Mouse (Mus musculus) heart, adult 2 months (tissue): ENCODE measurements around the gene Tmem138. TPM values are rescaled to one million over a fixed set of nuclear protein-coding genes. Genes with fewer than 3 reads are reported as not detected.
A peak's percentile ranks its signal among the peaks of the same experiment; 100 is the strongest.

Experiments
- DNase-seq, 2 experiments: peaks; one replicate each; pipeline ENCODE4 v3.0.0; 2021
- H3K27ac ChIP-seq: fragments of 200-600 bp; 2 replicates; pipeline ENCODE4 v1.8.1; 2022
- H3K27me3 ChIP-seq: fragments of 200-500 bp; 2 replicates; pipeline ENCODE4 v1.6.1; 2012; ENCODE audit warnings: mild to moderate bottlenecking, low read length, inconsistent platforms, mixed read lengths; ENCODE audit not compliant: control insufficient read depth, insufficient read depth
- H3K36me3 ChIP-seq: fragments of 200-500 bp; 2 replicates; pipeline ENCODE4 v1.6.1; 2012; ENCODE audit warnings: low read length, inconsistent platforms; ENCODE audit not compliant: control insufficient read depth, insufficient read depth
- H3K4me1 ChIP-seq: fragments of 200-500 bp; 2 replicates; pipeline ENCODE4 v1.6.1; 2011; ENCODE audit warnings: low read length; ENCODE audit not compliant: control insufficient read depth, insufficient read depth
- H3K4me3 ChIP-seq: fragments of 200-600 bp; 2 replicates; pipeline ENCODE4 v1.8.1; 2022
- H3K79me2 ChIP-seq: fragments of 200-500 bp; replicated peaks from 2 replicates; pipeline ENCODE4 v1.6.1; 2012; ENCODE audit warnings: mild to moderate bottlenecking, inconsistent platforms, low read length, moderate library complexity, mixed read lengths; ENCODE audit not compliant: control insufficient read depth, insufficient read depth
- H3K9ac ChIP-seq: fragments of 200-500 bp; 2 replicates; pipeline ENCODE4 v1.6.1; 2012; ENCODE audit warnings: low read depth, mild to moderate bottlenecking, control low read depth, inconsistent platforms, low read length, mixed read lengths
- CTCF ChIP-seq: fragments of 200-600 bp; IDR thresholded peaks from 2 replicates; pipeline ENCODE4 v1.8.1; 2022; ENCODE audit warnings: antibody characterized with exemption, mild to moderate bottlenecking, moderate library complexity
- EP300 ChIP-seq: fragments of 200-500 bp; IDR thresholded peaks from 2 replicates; pipeline ENCODE4 v1.6.1; 2011; ENCODE audit warnings: low read depth, low read length, control low read depth; ENCODE audit not compliant: insufficient read depth
- POLR2A ChIP-seq: fragments of 200-500 bp; IDR thresholded peaks from 2 replicates; pipeline ENCODE4 v1.6.1; 2011; ENCODE audit warnings: mild to moderate bottlenecking, low read depth, low read length, control low read depth; ENCODE audit not compliant: insufficient read depth
- WGBS: fragments of 180-500 bp; shearing (Covaris S2); methylation state at CpG from one replicate; pipeline ENCODE4 v1.1.7; 2018; 5-methylcytosine and 5-hydroxymethylcytosine counted together
- intact Hi-C: fragments of 180-260 bp; cut with DNase I; formaldehyde crosslinking; loops from one replicate; pipeline ENCODE4 v1.15.1; 2025
- polyA plus RNA-seq: library from polyadenylated mRNA; depleted of rRNA; stranded (reverse); fragments of >200 nt; gene quantifications from 2 replicates; pipeline ENCODE4 v1.2.3, GENCODE M21; 2012
- total RNA-seq, 2 experiments: library from RNA; stranded (reverse); gene quantifications; 2 replicates each; pipeline ENCODE4 v1.2.3; 2021

The Tmem138 gene
- total and polyA plus RNA-seq, 3 experiments: 1.9 to 6.2 (median 2.7) TPM

DNA sequence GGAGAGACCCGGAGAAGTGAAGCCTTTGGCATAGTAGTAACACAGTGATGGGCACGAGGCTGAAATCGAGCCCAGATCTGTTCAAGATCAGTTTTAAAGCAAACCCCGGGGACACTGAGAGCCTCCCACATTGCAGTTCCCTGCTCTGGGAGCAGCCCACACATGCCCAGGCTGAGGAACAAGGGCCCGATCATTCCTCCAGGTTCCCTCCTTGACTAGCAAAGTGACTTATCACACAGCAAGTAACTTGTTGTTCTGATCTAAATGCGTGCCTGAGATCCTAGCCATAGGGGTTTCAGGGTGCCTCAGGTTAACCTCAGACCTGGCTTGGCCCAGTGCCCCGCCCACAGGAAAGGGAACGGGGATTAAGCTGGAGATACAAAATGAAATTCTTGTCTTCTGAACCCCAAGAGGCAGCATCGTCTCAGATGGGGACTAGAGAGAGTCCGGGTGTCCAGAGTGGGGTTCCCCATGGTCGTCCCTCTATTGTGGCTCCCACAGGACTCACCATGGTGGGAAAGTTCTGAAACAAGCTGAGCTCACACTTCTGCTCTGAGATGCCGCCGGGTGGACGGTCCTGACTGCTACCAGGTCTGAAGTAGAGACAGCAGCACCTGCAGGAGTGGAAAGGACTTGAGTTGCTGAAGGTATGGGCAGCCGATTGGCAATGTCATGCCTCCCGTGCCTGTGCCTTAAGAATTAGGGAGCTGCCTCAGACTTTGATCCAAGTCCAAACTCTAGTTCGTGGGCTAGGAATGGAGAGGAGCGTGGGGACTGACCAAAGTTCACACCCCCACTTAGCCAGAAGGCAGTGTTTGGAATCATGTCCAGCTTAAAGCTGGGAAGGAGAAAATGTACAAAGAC lies 26.7 kb upstream of the Tmem138 start:
- Histone ChIP-seq H3K9ac (no peak overlapping the region), H3K27me3 (no peaks in the 10 kb centered on the region), H3K27ac (no peak overlapping the region), H3K36me3 (peaks cover 17% of the 10 kb centered on the region), H3K79me2 (peaks cover 3% of the 10 kb centered on the region; the same call in 1 of the 2 replicates), H3K4me1 (peaks cover 7% of the 10 kb centered on the region), H3K4me3 (no peak overlapping the region)
- WGBS: 78% methylated on average over 18 of the region's 18 CpGs
- no peak for TF ChIP-seq CTCF
- TF ChIP-seq EP300: no peak
- no peak for TF ChIP-seq POLR2A
- no peak for DNase-seq
- intact Hi-C loops: loop anchor here (1.0 to 5.0 kb wide), 3 partner anchors 62 to 157 kb away; partner anchors contain the start of gene Cpsf7

DNA sequence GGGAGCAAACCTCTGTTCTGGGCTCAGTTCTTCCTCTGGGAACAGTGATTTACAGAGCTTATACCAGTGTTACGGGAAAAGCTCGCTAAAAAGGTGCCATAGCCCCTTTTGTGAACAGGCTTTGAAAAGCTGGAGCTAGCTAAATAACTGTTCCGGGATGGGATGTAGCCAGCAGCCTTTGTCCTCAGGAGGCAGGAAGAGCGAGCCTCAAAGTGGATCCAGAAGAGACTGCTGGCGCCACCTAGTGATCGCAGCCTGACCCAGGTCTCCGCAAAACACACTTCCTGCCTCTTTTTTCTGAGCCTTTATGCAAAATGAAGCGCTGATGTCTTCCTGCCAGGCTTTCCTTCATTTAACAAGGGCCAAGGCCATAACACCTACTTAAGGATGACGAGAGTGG lies 25.6 kb upstream of the Tmem138 start:
- Histone ChIP-seq H3K79me2 (no peaks in the 10 kb centered on the region; the same call in 1 of the 2 replicates), H3K27me3 (no peaks in the 10 kb centered on the region), H3K4me1 (peaks cover 7% of the 10 kb centered on the region), H3K27ac (peak overlapping the region; percentile 65), H3K4me3 (peak overlapping the region; percentile 34), H3K9ac (peak overlapping the region; percentile 71), H3K36me3 (peaks cover 9% of the 10 kb centered on the region)
- intact Hi-C loops: loop anchor here (1.0 to 5.0 kb wide), 4 partner anchors 43 to 155 kb away; partner anchors contain the start of gene Cpsf7
- 2% methylated on average over 9 of the region's 9 CpGs for WGBS
- TF ChIP-seq EP300: peak; percentile 74; the same call in 1 of the 2 replicates
- peak; percentile 98 for TF ChIP-seq CTCF
- TF ChIP-seq POLR2A: peak; percentile 75
- DNase-seq: peak; percentile 89

DNA sequence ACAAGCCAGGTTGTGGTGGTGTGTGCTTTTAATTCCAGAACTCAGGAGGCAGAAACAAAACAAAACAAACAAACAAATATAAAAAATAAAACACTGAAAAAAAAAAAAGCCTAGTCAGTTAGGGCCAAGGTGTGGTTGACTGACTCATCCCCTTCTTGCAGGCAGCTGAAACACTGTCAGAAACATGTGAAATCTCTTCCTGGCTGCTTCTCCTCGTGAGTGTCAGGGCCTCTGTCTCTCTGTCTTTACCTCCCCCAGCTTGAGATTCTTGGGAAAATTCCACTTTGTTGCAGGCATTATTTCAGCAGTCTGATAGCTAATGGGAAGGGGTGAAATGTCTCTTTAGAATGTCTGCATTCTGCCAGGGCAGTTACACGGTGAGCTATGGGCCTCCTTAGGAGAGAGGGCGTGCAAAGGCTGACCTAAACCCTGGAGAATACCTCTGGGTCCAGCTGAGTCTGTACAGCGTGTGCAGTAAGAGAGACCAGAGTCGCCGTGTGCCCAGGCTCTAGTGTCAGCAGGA lies 25.1 kb upstream of the Tmem138 start:
- H3K79me2 ChIP-seq: no peaks in the 10 kb centered on the region; the same call in 1 of the 2 replicates
- H3K4me3 ChIP-seq: peak overlapping the region; percentile 34
- peak overlapping the region; percentile 71 for H3K9ac ChIP-seq
- peaks cover 7% of the 10 kb centered on the region for H3K4me1 ChIP-seq
- peaks cover 6% of the 10 kb centered on the region for H3K36me3 ChIP-seq
- H3K27me3 ChIP-seq: no peaks in the 10 kb centered on the region
- peak in 1 of 2 experiments; percentile 14 for DNase-seq
- intact Hi-C loops: loop anchor here (1.0 to 5.0 kb wide), 3 partner anchors 43 to 155 kb away; no protein-coding TSS in a partner anchor
- no peak for TF ChIP-seq EP300
- TF ChIP-seq CTCF: no peak
- TF ChIP-seq POLR2A: no peak
- H3K27ac ChIP-seq: peak overlapping the region; percentile 65
- WGBS: 17% methylated on average over 6 of the region's 6 CpGs

DNA sequence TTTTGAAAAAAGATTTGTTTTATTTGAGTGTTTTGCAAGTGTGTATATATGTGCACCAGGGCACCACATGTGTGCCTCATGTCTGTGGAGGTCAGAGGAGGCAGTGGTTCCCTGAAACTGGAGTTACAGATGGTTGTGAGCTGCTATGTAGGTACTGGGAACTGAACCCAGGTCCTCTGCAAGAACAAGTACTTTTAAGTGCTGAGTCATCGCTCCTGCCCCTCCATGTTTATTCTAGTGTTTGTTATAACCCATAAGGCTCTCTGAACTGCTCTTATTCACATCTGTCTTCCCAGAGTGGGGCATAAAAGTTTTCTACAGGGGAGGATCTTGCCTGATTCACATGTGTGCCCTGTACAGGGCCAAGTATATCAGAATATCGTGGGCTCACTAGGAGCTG lies 22.5 kb upstream of the Tmem138 start:
- DNase-seq: no peak
- Histone ChIP-seq H3K4me1 (peaks cover 4% of the 10 kb centered on the region), H3K27me3 (no peaks in the 10 kb centered on the region), H3K27ac (no peak overlapping the region), H3K4me3 (no peak overlapping the region), H3K36me3 (no peaks in the 10 kb centered on the region), H3K9ac (no peak overlapping the region), H3K79me2 (no peaks in the 10 kb centered on the region)
- intact Hi-C loops: loop anchor here (5.0 kb wide), 2 partner anchors 57 to 152 kb away; no protein-coding TSS in a partner anchor
- no peak for TF ChIP-seq CTCF
- no peak for TF ChIP-seq POLR2A
- TF ChIP-seq EP300: no peak
- WGBS: 95% methylated on average over 2 of the region's 2 CpGs

DNA sequence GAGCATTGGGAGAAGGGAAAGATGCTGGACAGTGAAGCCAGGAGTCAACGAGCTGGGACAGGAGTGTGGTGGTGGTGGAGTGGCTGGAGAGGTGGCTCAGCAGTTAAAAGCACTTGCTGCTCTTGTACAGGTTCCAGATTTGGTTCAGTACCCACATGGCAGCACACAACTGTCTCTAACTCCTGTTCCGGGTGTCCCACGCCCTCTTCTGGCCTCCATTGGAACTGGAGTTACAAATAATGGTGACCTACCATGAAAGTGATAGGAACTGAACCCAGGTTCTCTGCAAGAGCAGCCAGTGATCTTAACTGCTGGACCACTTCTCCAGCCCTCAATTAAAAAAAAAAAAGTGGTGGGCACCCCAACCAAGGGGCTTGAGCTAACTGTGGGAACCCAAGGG lies 21.0 kb upstream of the Tmem138 start:
- H3K79me2 ChIP-seq: no peaks in the 10 kb centered on the region
- H3K4me3 ChIP-seq: no peak overlapping the region
- no peak for TF ChIP-seq POLR2A
- TF ChIP-seq EP300: no peak
- peak; percentile 38 for TF ChIP-seq CTCF
- no peaks in the 10 kb centered on the region for H3K27me3 ChIP-seq
- H3K9ac ChIP-seq: no peak overlapping the region
- H3K27ac ChIP-seq: no peak overlapping the region
- no peaks in the 10 kb centered on the region for H3K36me3 ChIP-seq
- H3K4me1 ChIP-seq: peaks cover under 1% of the 10 kb centered on the region; the same call in 1 of the 2 replicates
- WGBS: 38% methylated on average over 3 of the region's 3 CpGs
- intact Hi-C loops: no loop called here
- DNase-seq: no peak
